Mouse (Mus musculus): ENCODE measurements around the gene Capn1.

Gene Capn1

DNA sequence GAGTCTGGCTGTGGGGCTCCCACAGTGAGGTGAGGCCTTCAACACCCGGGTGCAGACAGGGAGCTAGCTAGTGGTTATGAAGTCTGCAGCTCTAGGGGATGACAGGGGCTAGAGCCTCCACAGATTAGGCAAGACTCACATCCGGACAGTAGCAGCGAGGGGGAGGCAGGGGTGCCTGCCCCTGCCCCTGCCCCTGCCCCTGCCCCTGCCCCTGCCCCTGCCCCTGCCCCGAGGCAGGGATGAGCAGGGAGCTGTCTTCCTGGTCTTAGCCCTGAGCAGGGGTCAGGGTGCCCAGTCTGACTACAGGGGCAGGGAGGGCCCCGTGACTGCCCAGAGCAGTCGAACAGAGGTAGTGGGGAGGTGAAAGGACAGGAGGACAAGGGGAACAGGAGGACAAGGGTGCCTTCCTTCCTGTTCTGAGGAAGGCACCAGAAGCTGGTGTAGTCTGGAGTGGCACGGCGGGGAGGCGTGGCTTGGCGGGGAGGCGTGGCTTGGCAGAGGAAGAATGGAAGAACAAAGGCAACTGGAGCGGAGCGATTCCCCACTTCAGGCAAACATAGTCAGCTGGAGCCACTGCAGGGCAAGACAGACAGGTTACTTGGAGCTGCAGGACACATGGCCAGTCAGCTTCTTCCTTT is 26.8 kb downstream of the Capn1 start:
- peak; percentile 95 for DNase-seq

GRCm38 (mm10) chr19:5988027-5988814 is 27.5 kb downstream of the Capn1 start:
- no peak for DNase-seq

DNA sequence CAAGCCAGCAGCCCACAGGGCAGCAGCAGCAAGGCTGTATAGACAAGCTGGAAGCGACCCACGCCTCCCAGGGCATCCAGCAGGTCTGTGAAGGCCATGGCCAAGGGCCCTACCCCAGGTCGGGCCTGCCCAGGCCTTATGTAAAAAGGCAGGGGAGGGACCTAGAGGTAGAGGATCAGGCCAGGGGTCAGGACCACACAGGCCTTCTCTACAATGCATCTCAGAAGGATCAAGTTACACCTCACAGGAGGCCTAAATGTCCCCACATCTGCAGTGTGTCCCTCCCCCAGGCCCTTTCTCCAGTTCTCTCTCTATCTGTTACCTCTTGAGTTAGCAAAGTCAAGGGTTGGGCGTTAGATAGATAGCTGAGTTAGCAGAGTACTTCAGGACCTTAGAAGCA is 29.7 kb downstream of the Capn1 start, which contains the start of gene Slc22a20:
Gene Slc22a20 (minus strand): TSS at position 101 of the 400 bp plus-strand sequence.
- no peak for DNase-seq

- DNase-seq, result no peak
These were observed 35.2 kb downstream of the Capn1 start for GRCm38 (mm10) chr19:5980477-5980876.

GRCm38 (mm10) chr19:5977717-5978116 is 38.0 kb downstream of the Capn1 start:
- DNase-seq, result no peak

DNA sequence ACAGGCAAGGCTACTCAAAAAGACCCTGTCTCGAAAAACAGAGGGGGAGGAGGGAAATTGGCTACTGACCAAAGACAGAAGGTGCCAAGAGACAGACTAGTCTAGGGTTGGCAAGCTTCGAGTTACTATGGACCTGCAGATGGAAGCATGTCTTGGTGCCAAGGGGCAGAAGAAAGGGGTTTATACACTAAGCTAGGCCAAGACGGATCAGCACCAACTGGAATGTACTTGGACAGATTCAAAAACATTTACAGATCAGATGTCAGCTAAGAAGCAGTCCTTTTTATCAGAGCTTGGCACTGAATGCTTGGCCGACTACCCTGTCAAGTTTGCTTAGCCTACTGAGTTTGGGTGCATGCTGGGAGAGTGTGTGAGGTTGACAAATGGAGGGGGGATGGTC is 40.0 kb downstream of the Capn1 start:
- no peak for DNase-seq

DNA sequence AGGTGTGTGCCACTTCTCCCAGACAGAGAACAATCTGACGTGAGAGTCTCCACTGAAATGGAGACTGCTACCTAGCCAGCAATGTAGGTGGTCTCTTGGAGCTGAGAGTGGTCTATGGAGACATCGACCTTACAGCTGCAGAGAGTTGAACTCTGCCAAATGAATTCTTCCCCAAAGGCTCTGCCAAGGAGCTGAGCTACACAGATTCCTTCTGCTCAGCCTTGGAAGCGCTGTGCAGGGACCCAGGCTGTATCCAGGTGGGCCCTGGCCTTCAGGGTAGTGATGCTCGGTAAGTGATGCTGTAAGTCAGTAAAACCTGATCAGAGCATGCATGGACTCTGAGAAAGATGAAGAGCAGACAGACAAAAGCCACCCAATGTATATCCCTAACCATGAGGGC is 40.6 kb downstream of the Capn1 start:
- no peak for DNase-seq

- no peak for DNase-seq
These were observed 48.0 kb downstream of the Capn1 start for GRCm38 (mm10) chr19:5967664-5968063.

DNA sequence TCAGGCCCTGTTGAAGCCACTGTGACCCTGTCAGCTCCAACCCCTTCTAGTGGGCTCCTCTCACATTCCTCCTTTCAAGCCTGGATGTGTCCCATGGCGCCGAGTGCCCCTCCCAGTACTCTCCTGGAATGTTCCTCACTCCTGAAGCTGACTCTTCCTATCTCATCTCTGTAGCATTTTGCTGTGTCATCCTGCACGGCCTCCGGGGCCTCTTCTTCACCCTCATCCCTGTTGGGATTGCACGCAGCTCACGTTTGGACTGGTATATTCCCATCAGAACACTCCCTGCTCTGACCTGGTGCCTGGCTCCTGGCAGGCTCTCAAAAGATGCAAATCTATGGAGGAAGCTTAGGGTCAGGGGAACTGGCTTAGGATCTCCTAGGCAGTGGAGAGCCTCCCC is 48.9 kb downstream of the Capn1 start:
- no peak for DNase-seq

DNA sequence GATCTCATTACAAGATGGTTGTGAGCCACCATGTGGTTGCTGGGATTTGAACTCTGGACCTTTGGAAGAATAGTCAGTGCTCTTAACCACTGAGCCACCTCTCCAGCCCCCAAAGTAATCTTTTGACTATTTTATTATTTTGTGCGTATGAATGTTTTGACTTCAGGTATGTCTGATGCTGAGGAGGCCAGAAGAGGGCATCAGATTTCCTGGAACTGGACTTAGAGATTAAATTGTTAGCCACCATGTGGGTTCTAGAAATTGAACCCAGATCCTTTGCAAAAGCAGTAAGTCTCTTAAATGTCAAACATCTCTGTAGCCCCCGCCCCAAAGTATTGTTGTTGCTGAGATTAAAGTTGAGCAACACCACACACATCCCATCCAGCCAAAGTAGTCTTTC is 49.8 kb downstream of the Capn1 start:
- no peak for DNase-seq

GRCm38 (mm10) chr19:5965280-5965679 is 50.4 kb downstream of the Capn1 start:
- peak; percentile 89 for DNase-seq

DNA sequence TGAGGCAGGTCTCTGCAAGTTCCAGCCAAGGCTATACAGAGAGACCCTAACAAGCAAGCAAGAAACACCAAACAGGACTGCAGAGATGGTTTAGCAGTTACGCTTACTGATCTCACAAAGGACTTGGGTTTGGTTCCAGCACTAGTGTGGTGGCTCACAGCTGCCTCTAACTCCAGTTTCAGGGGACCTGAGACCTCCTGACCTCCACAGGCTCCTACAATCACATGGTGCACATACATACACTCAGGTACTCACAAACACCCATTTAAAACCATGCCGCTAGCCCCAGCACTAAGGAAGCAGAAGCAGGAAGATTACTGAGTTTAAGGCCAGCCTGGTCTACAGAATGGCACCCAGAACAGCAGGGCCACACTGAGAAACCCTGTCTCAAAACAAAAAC is 50.9 kb downstream of the Capn1 start:
- no peak for DNase-seq

DNA sequence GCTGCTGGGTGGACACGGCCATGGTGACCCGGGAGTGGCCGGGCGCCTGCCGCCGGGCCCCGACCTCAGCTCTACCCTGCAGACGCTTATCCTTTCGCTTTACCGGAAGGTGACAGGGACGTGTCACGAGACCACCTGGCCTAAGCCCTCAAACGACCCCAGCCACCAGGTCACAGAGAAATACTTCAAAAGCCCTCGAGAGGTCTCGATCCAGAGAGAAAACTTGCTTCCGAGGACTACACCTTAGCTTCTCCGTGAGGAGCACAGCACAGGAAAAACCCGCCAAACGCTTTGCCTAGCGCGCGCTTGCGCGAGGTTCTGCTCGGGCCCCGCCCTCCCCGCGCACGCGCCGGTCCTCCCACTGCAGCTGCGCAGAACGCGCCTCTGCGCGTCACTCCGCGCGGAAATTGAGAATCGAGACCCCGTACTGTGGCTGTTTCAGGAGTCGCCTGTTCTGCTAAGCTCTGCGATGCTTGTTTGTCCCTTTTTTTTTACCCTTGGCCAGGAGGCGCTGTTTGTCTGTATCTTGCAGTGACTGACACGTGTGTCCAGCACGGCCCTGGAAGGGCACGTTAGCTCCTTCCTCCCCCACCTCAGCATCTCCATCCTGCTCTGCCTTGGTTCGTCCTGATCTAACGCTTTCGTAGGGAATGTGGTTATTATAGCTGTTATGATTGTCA is 51.7 kb downstream of the Capn1 start, which contains the start of gene Pola2:
Gene Pola2 (minus strand): TSS at position 320 of the 680 bp plus-strand sequence.
- peak; percentile 95 for DNase-seq

GRCm38 (mm10) chr19:5962651-5963050 is 53.0 kb downstream of the Capn1 start:
- DNase-seq, result no peak

DNA sequence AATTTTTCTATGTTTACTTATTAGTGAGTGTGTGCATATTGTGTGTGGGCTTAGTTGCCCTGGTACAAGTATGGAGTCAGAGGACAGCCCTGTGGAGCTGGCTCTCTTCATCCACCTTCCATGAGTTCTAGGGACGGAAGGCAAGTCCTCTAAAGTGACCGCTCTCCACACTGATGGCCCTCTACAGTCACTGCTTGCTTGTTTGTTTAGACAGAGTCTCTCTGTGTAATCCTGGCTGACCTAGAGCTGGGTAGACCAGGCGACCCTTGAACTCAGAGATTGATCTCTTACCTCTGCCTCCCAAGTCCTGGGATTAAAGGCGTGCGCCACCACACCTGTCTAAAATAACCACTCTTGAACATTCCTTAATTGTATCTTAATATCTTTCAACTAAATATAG is 58.3 kb downstream of the Capn1 start:
- DNase-seq, result no peak

GRCm38 (mm10) chr19:5956685-5957084 is 59.0 kb downstream of the Capn1 start:
- DNase-seq, result peak; percentile 85

DNA sequence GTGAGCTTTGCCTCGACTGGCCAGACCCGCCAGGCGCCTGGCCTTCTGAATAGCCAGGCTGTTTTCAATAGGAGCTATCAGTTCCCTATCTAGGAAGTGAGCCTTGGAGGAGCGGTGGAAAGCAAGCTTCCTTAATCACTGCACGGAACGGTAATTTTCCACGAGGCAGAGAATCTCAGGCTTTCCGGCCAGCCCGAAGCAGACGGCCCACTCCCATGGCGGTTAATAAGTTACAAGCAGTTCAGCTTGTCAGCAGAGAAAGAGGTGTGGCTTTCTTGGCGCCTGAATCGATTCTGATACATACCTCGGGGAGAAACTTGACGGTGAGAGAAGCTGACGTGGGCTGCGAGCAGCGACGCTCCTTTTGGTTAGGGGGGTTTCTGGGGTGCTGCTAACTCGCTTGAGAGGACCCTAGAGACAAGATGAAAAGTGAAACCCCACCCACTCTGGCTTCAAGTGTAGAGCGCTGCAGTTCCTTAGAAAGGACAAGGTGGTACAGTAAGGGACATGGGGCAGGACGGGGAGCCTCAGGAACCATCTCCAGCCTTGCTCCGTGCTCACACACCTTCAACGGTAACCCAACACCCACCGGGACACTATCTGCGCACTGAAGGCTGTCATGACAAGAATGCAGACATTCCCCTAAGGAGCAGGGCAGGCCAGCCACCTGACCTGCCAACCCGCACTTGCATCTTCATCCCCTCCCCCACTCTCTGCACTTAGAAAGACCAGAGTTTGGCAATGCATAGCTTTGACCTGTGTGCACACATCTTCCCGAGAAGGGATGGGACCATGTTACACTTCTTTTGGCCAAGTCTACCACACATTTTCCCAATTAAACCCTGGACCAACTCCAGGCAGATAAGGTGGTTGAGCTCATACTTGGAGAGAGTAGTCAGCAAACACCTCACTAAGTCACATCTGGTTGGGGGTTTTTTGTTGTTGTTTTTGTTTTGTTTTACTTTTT is 59.7 kb downstream of the Capn1 start:
- DNase-seq, result no peak

- no peak for DNase-seq
These were observed 60.8 kb downstream of the Capn1 start for GRCm38 (mm10) chr19:5954936-5955335.

DNA sequence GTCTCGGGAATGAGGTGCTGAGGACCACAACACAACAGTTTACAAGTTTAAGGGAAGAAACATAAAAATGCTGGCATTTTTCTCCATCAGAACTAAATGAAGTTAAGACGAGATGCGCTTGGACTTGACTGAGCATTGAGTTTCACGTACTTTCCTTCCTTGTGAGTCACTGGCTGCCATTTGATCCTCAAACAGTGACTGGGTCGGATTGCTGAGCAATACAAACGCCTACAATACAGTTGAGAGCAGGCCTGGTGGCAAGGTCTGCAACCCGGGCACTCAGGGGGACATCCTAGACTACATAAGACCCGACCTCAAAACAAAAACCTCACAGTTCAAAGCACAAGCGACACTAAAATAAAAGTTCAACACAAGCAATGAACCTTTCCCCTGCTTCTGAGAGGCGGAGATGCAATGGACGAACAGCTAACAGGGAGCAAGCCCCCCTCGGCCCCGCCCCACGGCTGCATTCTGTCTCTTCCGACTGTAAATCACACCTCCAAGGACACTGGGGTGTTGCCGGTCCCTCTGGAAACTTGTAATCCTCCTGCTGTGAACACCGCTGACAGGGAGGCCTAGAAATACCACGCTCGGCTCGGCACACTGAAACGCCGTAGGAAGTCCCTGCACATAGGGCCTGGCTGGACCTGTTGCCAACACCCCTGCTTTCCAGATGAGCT is 61.5 kb downstream of the Capn1 start:
- no peak for DNase-seq

- DNase-seq, result no peak
These were observed 62.4 kb downstream of the Capn1 start for GRCm38 (mm10) chr19:5953201-5953770.

- no peak for DNase-seq
These were observed 63.5 kb downstream of the Capn1 start for GRCm38 (mm10) chr19:5952071-5952691.

All from thymus, postnatal 4 days (tissue).